Mouse (Mus musculus): ENCODE data around the gene Gsto1.

GRCm38 (mm10) chr19:47831111-47831510, 23.7 kb upstream of the Gsto1 start:
- TF ChIP-seq CTCF (IDR thresholded peaks at IDR 0.05; ENCODE audit: borderline replicate concordance, control insufficient read depth, extremely low read depth, insufficient read depth, low read length, poor library complexity) (no peak), POLR2A (IDR thresholded peaks at IDR 0.05; ENCODE audit: control insufficient read depth, extremely low read depth, insufficient read depth, low read length, poor library complexity) (no peak)

Data from thymus, adult 2 months (tissue).